Mouse (Mus musculus): ENCODE results near the gene Dclk1. TPM values are rescaled to one million over a fixed set of nuclear protein-coding genes. Genes with fewer than 3 reads are reported as not detected.

The Dclk1 gene
- polyA plus RNA-seq, 1 experiment, result 1.1 TPM

DNA sequence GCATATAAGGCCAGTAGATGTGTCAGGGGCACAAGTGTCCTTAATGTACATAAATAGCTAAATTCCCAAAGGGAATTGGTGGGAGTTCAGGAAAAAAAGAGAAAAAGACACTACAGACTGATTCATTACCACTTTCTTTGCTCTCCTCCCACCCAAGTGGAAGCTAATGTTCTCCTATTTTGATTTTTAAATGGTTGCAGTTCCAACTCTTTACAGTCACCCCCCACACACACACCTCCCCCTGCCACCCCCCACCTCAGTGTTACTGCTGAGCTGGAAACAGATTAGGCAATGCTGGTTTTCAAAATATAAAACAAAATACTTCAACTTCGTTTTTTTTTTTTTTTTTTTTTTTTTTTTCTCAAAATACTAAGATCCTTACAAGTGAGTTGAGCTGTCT, 81.9 kb downstream of the Dclk1 start:
- Histone ChIP-seq H3K36me3 (ENCODE audit: control insufficient read depth, insufficient read depth, low read length) (no peaks in the 10 kb centered on the region), H3K4me1 (ENCODE audit: control insufficient read depth, insufficient read depth, low read length) (no peaks in the 10 kb centered on the region), H3K27me3 (replicated peaks; ENCODE audit: control insufficient read depth, insufficient read depth, low read length) (no peaks in the 10 kb centered on the region), H3K4me3 (ENCODE audit: insufficient read depth, low read depth, low read length) (no peak overlapping the region), H3K27ac (ENCODE audit: insufficient read depth, low read depth, low read length) (no peak overlapping the region)
- TF ChIP-seq POLR2A (IDR thresholded peaks at IDR 0.05; ENCODE audit: low read depth, low read length), result no peak
- WGBS, result 54% methylated on average over 1 of the region's 1 CpGs
- no peak for DNase-seq

DNA sequence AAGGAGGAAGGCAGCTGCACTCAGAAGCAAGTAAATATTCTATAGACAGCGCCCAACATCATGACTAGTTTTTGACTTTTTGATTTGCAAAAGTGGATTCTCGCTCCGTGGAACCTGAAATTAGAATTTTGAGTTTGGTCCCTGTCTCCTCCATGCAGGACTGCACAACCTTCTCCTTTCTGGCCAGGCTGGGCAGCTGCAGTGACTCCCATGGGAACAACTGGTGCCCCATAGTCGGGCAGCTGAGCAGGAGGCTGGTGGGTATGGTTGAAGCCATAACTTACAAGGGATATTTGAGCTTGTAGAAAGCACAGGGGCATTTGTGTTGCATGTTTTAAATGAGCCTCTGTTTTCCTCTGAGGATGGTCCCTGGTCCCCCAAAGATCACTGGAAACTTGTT, 88.3 kb downstream of the Dclk1 start:
- Histone ChIP-seq H3K36me3 (ENCODE audit: control insufficient read depth, insufficient read depth, low read length) (no peaks in the 10 kb centered on the region), H3K4me3 (ENCODE audit: insufficient read depth, low read depth, low read length) (no peak overlapping the region), H3K4me1 (ENCODE audit: control insufficient read depth, insufficient read depth, low read length) (no peaks in the 10 kb centered on the region), H3K27ac (ENCODE audit: insufficient read depth, low read depth, low read length) (no peak overlapping the region), H3K27me3 (replicated peaks; ENCODE audit: control insufficient read depth, insufficient read depth, low read length) (no peaks in the 10 kb centered on the region)
- TF ChIP-seq CTCF (conservative IDR thresholded peaks at IDR 0.05; ENCODE audit: insufficient read depth, insufficient read length, low read depth, low read length) (no peak), POLR2A (IDR thresholded peaks at IDR 0.05; ENCODE audit: low read depth, low read length) (no peak)
- WGBS, result 86% methylated on average over 4 of the region's 4 CpGs
- no peak for DNase-seq

DNA sequence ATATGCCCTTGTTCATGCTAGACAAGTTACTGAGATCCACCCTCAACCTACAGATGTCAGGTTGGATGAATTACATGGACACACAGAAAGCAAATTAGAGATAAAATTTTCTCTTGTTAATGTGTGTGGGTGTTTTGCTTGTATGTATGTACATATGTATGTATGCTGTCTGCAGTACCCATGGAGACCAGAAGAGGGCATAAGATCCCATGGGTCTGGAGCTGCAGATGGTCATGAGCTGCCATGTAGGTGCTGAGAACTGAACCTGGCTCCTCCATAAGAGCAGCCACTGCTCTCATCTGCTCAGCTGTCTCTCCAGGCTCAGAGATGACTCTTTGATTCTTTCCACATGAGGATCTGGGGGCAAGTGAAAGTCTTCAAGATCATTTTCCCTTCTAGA, 89.5 kb downstream of the Dclk1 start:
- TF ChIP-seq POLR2A (IDR thresholded peaks at IDR 0.05; ENCODE audit: low read depth, low read length), result no peak
- TF ChIP-seq CTCF (conservative IDR thresholded peaks at IDR 0.05; ENCODE audit: insufficient read depth, insufficient read length, low read depth, low read length), result no peak
- no peak overlapping the region for H3K27ac ChIP-seq (ENCODE audit: insufficient read depth, low read depth, low read length)
- H3K4me1 ChIP-seq (ENCODE audit: control insufficient read depth, insufficient read depth, low read length), result no peaks in the 10 kb centered on the region
- no peak for DNase-seq
- H3K4me3 ChIP-seq (ENCODE audit: insufficient read depth, low read depth, low read length), result no peak overlapping the region
- no peaks in the 10 kb centered on the region for H3K27me3 ChIP-seq (replicated peaks; ENCODE audit: control insufficient read depth, insufficient read depth, low read length)
- H3K36me3 ChIP-seq (ENCODE audit: control insufficient read depth, insufficient read depth, low read length), result no peaks in the 10 kb centered on the region

DNA sequence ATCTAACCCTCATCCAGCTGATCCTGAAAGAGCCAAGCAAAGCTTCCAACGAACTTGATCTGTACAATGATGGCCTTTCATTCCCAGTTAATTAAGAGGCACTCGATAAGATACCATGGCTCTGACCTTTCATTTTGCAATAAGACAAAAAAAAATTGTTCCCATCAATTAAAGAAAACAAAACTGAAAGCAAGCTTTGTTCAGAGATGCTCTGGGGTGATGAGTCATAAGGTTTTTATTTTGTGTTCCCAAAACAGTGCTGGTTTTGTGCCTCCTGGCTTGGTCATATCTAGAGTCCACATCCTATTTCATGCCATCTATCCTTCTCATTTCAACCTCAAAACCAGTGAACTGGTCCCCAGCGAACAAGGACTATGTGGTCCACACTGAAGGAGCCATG, 91.3 kb downstream of the Dclk1 start:
- DNase-seq, result no peak
- no peaks in the 10 kb centered on the region for H3K4me1 ChIP-seq (ENCODE audit: control insufficient read depth, insufficient read depth, low read length)
- H3K4me3 ChIP-seq (ENCODE audit: insufficient read depth, low read depth, low read length), result no peak overlapping the region
- H3K27me3 ChIP-seq (replicated peaks; ENCODE audit: control insufficient read depth, insufficient read depth, low read length), result no peaks in the 10 kb centered on the region
- no peak for TF ChIP-seq CTCF (conservative IDR thresholded peaks at IDR 0.05; ENCODE audit: insufficient read depth, insufficient read length, low read depth, low read length)
- TF ChIP-seq POLR2A (IDR thresholded peaks at IDR 0.05; ENCODE audit: low read depth, low read length), result no peak
- no peaks in the 10 kb centered on the region for H3K36me3 ChIP-seq (ENCODE audit: control insufficient read depth, insufficient read depth, low read length)
- WGBS, result 73% methylated on average over 3 of the region's 3 CpGs
- H3K27ac ChIP-seq (ENCODE audit: insufficient read depth, low read depth, low read length), result no peak overlapping the region

DNA sequence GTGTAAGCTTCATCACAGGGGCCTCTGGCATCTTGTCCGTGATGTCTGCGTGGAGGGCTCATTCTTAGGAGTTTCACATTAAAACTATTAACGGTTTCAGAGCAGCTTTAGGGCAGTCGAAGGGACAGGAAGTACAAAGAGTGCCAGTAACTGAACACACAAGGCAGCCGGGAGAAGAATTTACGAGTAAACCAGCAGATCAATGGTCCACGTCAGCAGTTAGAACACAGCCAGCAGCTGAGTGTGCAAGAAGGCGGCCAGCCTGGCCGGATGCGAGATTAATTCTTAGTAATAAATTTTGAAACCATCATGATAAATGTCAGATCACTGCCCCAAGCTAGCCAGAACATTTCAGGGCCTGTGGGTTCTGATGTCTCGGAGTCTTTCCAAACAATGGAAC, 94.7 kb downstream of the Dclk1 start:
- H3K36me3 ChIP-seq (ENCODE audit: control insufficient read depth, insufficient read depth, low read length), result no peaks in the 10 kb centered on the region
- peak overlapping the region; percentile 30; the same call in 1 of the 2 replicates for H3K27ac ChIP-seq (ENCODE audit: insufficient read depth, low read depth, low read length)
- no peaks in the 10 kb centered on the region for H3K4me1 ChIP-seq (ENCODE audit: control insufficient read depth, insufficient read depth, low read length)
- WGBS, result 32% methylated on average over 11 of the region's 11 CpGs
- no peak overlapping the region for H3K4me3 ChIP-seq (ENCODE audit: insufficient read depth, low read depth, low read length)
- peak; percentile 74 for DNase-seq
- TF ChIP-seq POLR2A (IDR thresholded peaks at IDR 0.05; ENCODE audit: low read depth, low read length), result no peak
- TF ChIP-seq CTCF (conservative IDR thresholded peaks at IDR 0.05; ENCODE audit: insufficient read depth, insufficient read length, low read depth, low read length), result no peak
- no peaks in the 10 kb centered on the region for H3K27me3 ChIP-seq (replicated peaks; ENCODE audit: control insufficient read depth, insufficient read depth, low read length)

DNA sequence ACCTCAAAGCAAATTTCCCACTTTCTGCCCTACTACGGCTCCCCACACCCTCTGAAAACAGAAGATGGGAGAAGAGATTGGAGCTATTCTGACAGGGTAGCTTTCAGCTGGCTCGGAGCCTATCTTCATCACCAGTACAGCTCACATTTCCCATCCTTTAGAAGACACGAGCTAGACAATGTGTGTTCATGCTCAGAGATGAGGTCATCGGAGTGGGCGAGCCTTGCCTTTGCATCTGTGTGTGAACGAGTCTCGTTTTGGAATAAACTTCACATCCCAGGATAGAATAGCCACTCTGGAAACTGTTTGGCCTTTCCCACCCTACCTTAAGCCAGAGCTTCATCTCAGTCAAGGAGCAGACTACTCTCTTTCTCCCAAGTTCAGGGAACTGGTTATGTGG, 95.5 kb downstream of the Dclk1 start:
- 80% methylated on average over 7 of the region's 7 CpGs for WGBS

DNA sequence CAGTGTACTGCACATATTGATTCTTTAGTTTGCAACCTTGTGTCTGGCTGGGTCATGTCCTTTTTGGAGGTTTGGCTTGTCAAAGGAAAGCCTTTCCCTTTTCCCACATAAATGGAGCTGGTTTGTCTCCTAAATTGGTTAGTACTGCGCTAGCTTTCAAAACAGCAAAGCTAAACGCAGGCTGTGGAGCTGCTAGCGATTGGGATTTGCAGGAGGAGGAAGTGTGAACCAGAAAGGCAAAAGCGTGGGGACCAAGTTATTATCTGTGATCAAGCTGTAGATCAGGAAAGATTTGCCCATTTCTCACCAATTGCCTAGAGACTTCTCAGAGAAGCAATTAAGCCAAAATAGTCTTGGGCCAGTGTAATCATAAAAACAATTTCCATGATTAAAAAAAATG, 100.3 kb downstream of the Dclk1 start:
- TF ChIP-seq CTCF (conservative IDR thresholded peaks at IDR 0.05; ENCODE audit: insufficient read depth, insufficient read length, low read depth, low read length), result no peak
- TF ChIP-seq POLR2A (IDR thresholded peaks at IDR 0.05; ENCODE audit: low read depth, low read length), result no peak
- Histone ChIP-seq H3K4me3 (ENCODE audit: insufficient read depth, low read depth, low read length) (no peak overlapping the region), H3K27me3 (replicated peaks; ENCODE audit: control insufficient read depth, insufficient read depth, low read length) (no peaks in the 10 kb centered on the region), H3K27ac (ENCODE audit: insufficient read depth, low read depth, low read length) (no peak overlapping the region), H3K4me1 (ENCODE audit: control insufficient read depth, insufficient read depth, low read length) (no peaks in the 10 kb centered on the region), H3K36me3 (ENCODE audit: control insufficient read depth, insufficient read depth, low read length) (no peaks in the 10 kb centered on the region)
- 87% methylated on average over 4 of the region's 4 CpGs for WGBS
- DNase-seq, result no peak

More for the DNA sequence above, 95.5 kb downstream of the Dclk1 start:
- TF ChIP-seq POLR2A (IDR thresholded peaks at IDR 0.05; ENCODE audit: low read depth, low read length), result no peak
- no peak for TF ChIP-seq CTCF (conservative IDR thresholded peaks at IDR 0.05; ENCODE audit: insufficient read depth, insufficient read length, low read depth, low read length)
- DNase-seq, result no peak
- Histone ChIP-seq H3K36me3 (ENCODE audit: control insufficient read depth, insufficient read depth, low read length) (no peaks in the 10 kb centered on the region), H3K27me3 (replicated peaks; ENCODE audit: control insufficient read depth, insufficient read depth, low read length) (no peaks in the 10 kb centered on the region), H3K4me3 (ENCODE audit: insufficient read depth, low read depth, low read length) (no peak overlapping the region), H3K4me1 (ENCODE audit: control insufficient read depth, insufficient read depth, low read length) (no peaks in the 10 kb centered on the region), H3K27ac (ENCODE audit: insufficient read depth, low read depth, low read length) (no peak overlapping the region)

All from kidney, adult 2 months (tissue).